Mouse (Mus musculus): ENCODE measurements around the gene Robo2. TPM values are rescaled to one million over a fixed set of nuclear protein-coding genes. Genes with fewer than 3 reads are reported as not detected.

Gene Robo2
- polyA plus RNA-seq, 1 experiment, result 4.2 TPM

GRCm38 (mm10) chr16:73896856-73897255, 514.8 kb downstream of the Robo2 start:
- Histone ChIP-seq H3K27me3 (ENCODE audit: control insufficient read depth, insufficient read depth, insufficient read length) (no peaks in the 10 kb centered on the region), H3ac (ENCODE audit: control insufficient read depth, insufficient read length, low read depth) (no peak overlapping the region), H3K79me2 (ENCODE audit: control insufficient read depth, insufficient read depth) (no peaks in the 10 kb centered on the region), H3K4me3 (ENCODE audit: insufficient read depth, poor library complexity, severe bottlenecking) (no peak overlapping the region), H3K36me3 (ENCODE audit: control insufficient read depth, insufficient read depth) (no peaks in the 10 kb centered on the region), H3K79me3 (ENCODE audit: low read depth) (no peaks in the 10 kb centered on the region)
- TF ChIP-seq CEBPB (IDR thresholded peaks at IDR 0.05; ENCODE audit: low read depth) (no peak), CTCF (IDR thresholded peaks at IDR 0.05; ENCODE audit: control insufficient read depth, insufficient read depth, insufficient read length) (no peak)

- no peaks in the 10 kb centered on the region for H3K36me3 ChIP-seq (ENCODE audit: control insufficient read depth, insufficient read depth)
- no peak overlapping the region for H3ac ChIP-seq (ENCODE audit: control insufficient read depth, insufficient read length, low read depth)
- no peak for TF ChIP-seq MYOD1 (IDR thresholded peaks at IDR 0.05; ENCODE audit: control insufficient read depth, insufficient read length, low read depth)
- no peak for TF ChIP-seq MYOG (IDR thresholded peaks at IDR 0.05; ENCODE audit: control insufficient read depth, extremely low read depth, insufficient read length)
- no peak for TF ChIP-seq CEBPB (IDR thresholded peaks at IDR 0.05; ENCODE audit: low read depth)
- TF ChIP-seq USF1 (IDR thresholded peaks at IDR 0.05; ENCODE audit: low read depth), result no peak
- no peak for TF ChIP-seq FOSL1 (IDR thresholded peaks at IDR 0.05; ENCODE audit: insufficient read depth, low read length, poor library complexity, severe bottlenecking)
- no peak for TF ChIP-seq MAX (IDR thresholded peaks at IDR 0.05)
- TF ChIP-seq CTCF (IDR thresholded peaks at IDR 0.05; ENCODE audit: control insufficient read depth, insufficient read depth, insufficient read length), result no peak
- H3K27me3 ChIP-seq (ENCODE audit: control insufficient read depth, insufficient read depth, insufficient read length), result no peaks in the 10 kb centered on the region
- no peaks in the 10 kb centered on the region for H3K79me2 ChIP-seq (ENCODE audit: control insufficient read depth, insufficient read depth)
- no peaks in the 10 kb centered on the region for H3K79me3 ChIP-seq (ENCODE audit: low read depth)
- H3K4me3 ChIP-seq (ENCODE audit: insufficient read depth, poor library complexity, severe bottlenecking), result no peak overlapping the region
Measured at GRCm38 (mm10) chr16:73881911-73882310, 529.7 kb downstream of the Robo2 start.

- Histone ChIP-seq H3K79me2 (ENCODE audit: control insufficient read depth, insufficient read depth) (no peaks in the 10 kb centered on the region), H3K4me3 (ENCODE audit: insufficient read depth, poor library complexity, severe bottlenecking) (no peak overlapping the region), H3K79me3 (ENCODE audit: low read depth) (no peaks in the 10 kb centered on the region), H3K36me3 (ENCODE audit: control insufficient read depth, insufficient read depth) (no peaks in the 10 kb centered on the region), H3ac (ENCODE audit: control insufficient read depth, insufficient read length, low read depth) (no peak overlapping the region), H3K27me3 (ENCODE audit: control insufficient read depth, insufficient read depth, insufficient read length) (no peaks in the 10 kb centered on the region)
- no peak for TF ChIP-seq CEBPB (IDR thresholded peaks at IDR 0.05; ENCODE audit: low read depth)
- no peak for TF ChIP-seq MYOD1 (IDR thresholded peaks at IDR 0.05; ENCODE audit: control insufficient read depth, insufficient read length, low read depth)
- TF ChIP-seq CTCF (IDR thresholded peaks at IDR 0.05; ENCODE audit: control insufficient read depth, insufficient read depth, insufficient read length), result no peak
- no peak for TF ChIP-seq MAX (IDR thresholded peaks at IDR 0.05)
- no peak for TF ChIP-seq USF1 (IDR thresholded peaks at IDR 0.05; ENCODE audit: low read depth)
- TF ChIP-seq FOSL1 (IDR thresholded peaks at IDR 0.05; ENCODE audit: insufficient read depth, low read length, poor library complexity, severe bottlenecking), result no peak
- TF ChIP-seq MYOG (IDR thresholded peaks at IDR 0.05; ENCODE audit: control insufficient read depth, extremely low read depth, insufficient read length), result no peak
Measured at GRCm38 (mm10) chr16:73877973-73878372, 533.7 kb downstream of the Robo2 start.

GRCm38 (mm10) chr16:73874991-73875390, 536.6 kb downstream of the Robo2 start:
- no peak overlapping the region for H3K4me3 ChIP-seq (ENCODE audit: insufficient read depth, poor library complexity, severe bottlenecking)
- H3K36me3 ChIP-seq (ENCODE audit: control insufficient read depth, insufficient read depth), result no peaks in the 10 kb centered on the region
- no peaks in the 10 kb centered on the region for H3K79me2 ChIP-seq (ENCODE audit: control insufficient read depth, insufficient read depth)
- H3K27me3 ChIP-seq (ENCODE audit: control insufficient read depth, insufficient read depth, insufficient read length), result no peaks in the 10 kb centered on the region
- H3ac ChIP-seq (ENCODE audit: control insufficient read depth, insufficient read length, low read depth), result no peak overlapping the region
- no peak for TF ChIP-seq USF1 (IDR thresholded peaks at IDR 0.05; ENCODE audit: low read depth)
- no peak for TF ChIP-seq CEBPB (IDR thresholded peaks at IDR 0.05; ENCODE audit: low read depth)
- no peak for TF ChIP-seq CTCF (IDR thresholded peaks at IDR 0.05; ENCODE audit: control insufficient read depth, insufficient read depth, insufficient read length)
- TF ChIP-seq MAX (IDR thresholded peaks at IDR 0.05), result no peak
- no peak for TF ChIP-seq MYOG (IDR thresholded peaks at IDR 0.05; ENCODE audit: control insufficient read depth, extremely low read depth, insufficient read length)
- no peak for TF ChIP-seq FOSL1 (IDR thresholded peaks at IDR 0.05; ENCODE audit: insufficient read depth, low read length, poor library complexity, severe bottlenecking)
- no peak for TF ChIP-seq MYOD1 (IDR thresholded peaks at IDR 0.05; ENCODE audit: control insufficient read depth, insufficient read length, low read depth)
- no peaks in the 10 kb centered on the region for H3K79me3 ChIP-seq (ENCODE audit: low read depth)

GRCm38 (mm10) chr16:73873828-73874558, 537.6 kb downstream of the Robo2 start:
- no peak for TF ChIP-seq USF1 (IDR thresholded peaks at IDR 0.05; ENCODE audit: low read depth)
- TF ChIP-seq MYOD1 (IDR thresholded peaks at IDR 0.05; ENCODE audit: control insufficient read depth, insufficient read length, low read depth), result no peak
- TF ChIP-seq FOSL1 (IDR thresholded peaks at IDR 0.05; ENCODE audit: insufficient read depth, low read length, poor library complexity, severe bottlenecking), result no peak
- TF ChIP-seq MYOG (IDR thresholded peaks at IDR 0.05; ENCODE audit: control insufficient read depth, extremely low read depth, insufficient read length), result no peak
- TF ChIP-seq CTCF (IDR thresholded peaks at IDR 0.05; ENCODE audit: control insufficient read depth, insufficient read depth, insufficient read length), result no peak
- TF ChIP-seq CEBPB (IDR thresholded peaks at IDR 0.05; ENCODE audit: low read depth), result no peak
- TF ChIP-seq MAX (IDR thresholded peaks at IDR 0.05), result no peak
- no peak overlapping the region for H3ac ChIP-seq (ENCODE audit: control insufficient read depth, insufficient read length, low read depth)
- H3K79me2 ChIP-seq (ENCODE audit: control insufficient read depth, insufficient read depth), result no peaks in the 10 kb centered on the region
- no peaks in the 10 kb centered on the region for H3K27me3 ChIP-seq (ENCODE audit: control insufficient read depth, insufficient read depth, insufficient read length)
- H3K36me3 ChIP-seq (ENCODE audit: control insufficient read depth, insufficient read depth), result no peaks in the 10 kb centered on the region
- no peak overlapping the region for H3K4me3 ChIP-seq (ENCODE audit: insufficient read depth, poor library complexity, severe bottlenecking)
- H3K79me3 ChIP-seq (ENCODE audit: low read depth), result no peaks in the 10 kb centered on the region

GRCm38 (mm10) chr16:73870296-73870695, 541.3 kb downstream of the Robo2 start:
- Histone ChIP-seq H3ac (ENCODE audit: control insufficient read depth, insufficient read length, low read depth) (no peak overlapping the region), H3K27me3 (ENCODE audit: control insufficient read depth, insufficient read depth, insufficient read length) (no peaks in the 10 kb centered on the region), H3K36me3 (ENCODE audit: control insufficient read depth, insufficient read depth) (no peaks in the 10 kb centered on the region), H3K4me3 (ENCODE audit: insufficient read depth, poor library complexity, severe bottlenecking) (no peak overlapping the region), H3K79me3 (ENCODE audit: low read depth) (no peaks in the 10 kb centered on the region), H3K79me2 (ENCODE audit: control insufficient read depth, insufficient read depth) (no peaks in the 10 kb centered on the region)
- no peak for TF ChIP-seq FOSL1 (IDR thresholded peaks at IDR 0.05; ENCODE audit: insufficient read depth, low read length, poor library complexity, severe bottlenecking)
- TF ChIP-seq USF1 (IDR thresholded peaks at IDR 0.05; ENCODE audit: low read depth), result no peak
- TF ChIP-seq MAX (IDR thresholded peaks at IDR 0.05), result no peak
- TF ChIP-seq MYOD1 (IDR thresholded peaks at IDR 0.05; ENCODE audit: control insufficient read depth, insufficient read length, low read depth), result no peak
- no peak for TF ChIP-seq CTCF (IDR thresholded peaks at IDR 0.05; ENCODE audit: control insufficient read depth, insufficient read depth, insufficient read length)
- TF ChIP-seq CEBPB (IDR thresholded peaks at IDR 0.05; ENCODE audit: low read depth), result no peak
- no peak for TF ChIP-seq MYOG (IDR thresholded peaks at IDR 0.05; ENCODE audit: control insufficient read depth, extremely low read depth, insufficient read length)
